Mouse (Mus musculus): ENCODE measurements around the gene Zfp691.

- no peak for TF ChIP-seq CTCF (IDR thresholded peaks at IDR 0.05; ENCODE audit: low read depth)
- TF ChIP-seq EP300 (IDR thresholded peaks at IDR 0.05; ENCODE audit: low read depth), result no peak
Measured at GRCm38 (mm10) chr4:119190618-119191017, 16.6 kb upstream of the Zfp691 start.

All from heart, postnatal 0 days (tissue).